Mouse (Mus musculus) neural tube, embryonic 15.5 days (tissue): ENCODE data around the gene Pitpnc1. TPM values are rescaled to one million over a fixed set of nuclear protein-coding genes. Genes with fewer than 3 reads are reported as not detected.
A peak's percentile ranks its signal among the peaks of the same experiment; 100 is the strongest.

ENCODE experiments used
- ATAC-seq: fragments of 200-750 bp; cut with Nextera tagmentation; 2 replicates; pipeline ENCODE4 v1.8.0; 2017; ENCODE audit warnings: mild to moderate bottlenecking, moderate TSS enrichment, moderate library complexity; ENCODE audit not compliant: low FRiP score
- H3K27ac ChIP-seq: fragments of 300-500 bp; sonication (generic); replicated peaks from 2 replicates; pipeline ENCODE4 v1.5.1; 2015; ENCODE audit warnings: mild to moderate bottlenecking, inconsistent platforms
- H3K27me3 ChIP-seq: fragments of 300-500 bp; sonication (generic); replicated peaks from 2 replicates; pipeline ENCODE4 v1.6.1; 2015; ENCODE audit warnings: inconsistent platforms
- H3K36me3 ChIP-seq: fragments of 300-500 bp; sonication (generic); 2 replicates; pipeline ENCODE4 v1.6.1; 2015; ENCODE audit warnings: inconsistent platforms
- H3K4me1 ChIP-seq: fragments of 300-500 bp; sonication (generic); 2 replicates; pipeline ENCODE4 v1.6.1; 2015; ENCODE audit warnings: inconsistent platforms
- H3K4me2 ChIP-seq: fragments of 300-500 bp; sonication (generic); 2 replicates; pipeline ENCODE4 v1.6.1; 2015; ENCODE audit warnings: inconsistent platforms, mild to moderate bottlenecking, moderate library complexity
- H3K4me3 ChIP-seq: fragments of 300-500 bp; sonication (generic); replicated peaks from 2 replicates; pipeline ENCODE4 v1.5.1; 2015; ENCODE audit warnings: mild to moderate bottlenecking, inconsistent platforms
- H3K9ac ChIP-seq: fragments of 300-500 bp; sonication (generic); replicated peaks from 2 replicates; pipeline ENCODE4 v1.6.1; 2015; ENCODE audit warnings: mild to moderate bottlenecking, inconsistent platforms
- H3K9me3 ChIP-seq: fragments of 300-500 bp; sonication (generic); replicated peaks from 2 replicates; pipeline ENCODE4 v1.6.1; 2016; ENCODE audit warnings: inconsistent platforms
- WGBS: fragments of 180-500 bp; shearing (Covaris S2); methylation state at CpG from one replicate; pipeline ENCODE4 v1.1.7; 2015; ENCODE audit warnings: mixed read lengths; 5-methylcytosine and 5-hydroxymethylcytosine counted together
- polyA plus RNA-seq: library from polyadenylated mRNA; unstranded; fragments of >200 nt; fragmentation: Nextera tagmentation; extraction: Ambion mirVana; gene quantifications from 2 replicates; pipeline ENCODE4 v1.2.1, GENCODE M21; 2015

The Pitpnc1 gene
- polyA plus RNA-seq, 1 experiment from 2014 or later = 45.0 TPM

- Histone ChIP-seq H3K4me1 (peaks cover 22% of the 10 kb centered on the region), H3K9me3 (no peaks in the 10 kb centered on the region), H3K4me2 (no peak overlapping the region), H3K36me3 (no peaks in the 10 kb centered on the region), H3K27ac (no peak overlapping the region), H3K27me3 (no peaks in the 10 kb centered on the region), H3K9ac (no peak overlapping the region), H3K4me3 (no peak overlapping the region)
- ATAC-seq = no peak
- 92% methylated on average over 6 of the region's 6 CpGs for WGBS
These were observed 93.2 kb downstream of the Pitpnc1 start for GRCm38 (mm10) chr11:107377326-107377725.

GRCm38 (mm10) chr11:107376272-107376671 is 94.2 kb downstream of the Pitpnc1 start:
- no peak for ATAC-seq
- H3K4me1 ChIP-seq = peaks cover 22% of the 10 kb centered on the region
- no peak overlapping the region for H3K4me3 ChIP-seq
- H3K36me3 ChIP-seq = no peaks in the 10 kb centered on the region
- no peaks in the 10 kb centered on the region for H3K27me3 ChIP-seq
- 35% methylated on average over 12 of the region's 12 CpGs for WGBS
- H3K4me2 ChIP-seq = no peak overlapping the region; the same call in 1 of the 2 replicates
- peak overlapping the region; percentile 54 for H3K27ac ChIP-seq
- no peaks in the 10 kb centered on the region for H3K9me3 ChIP-seq
- no peak overlapping the region for H3K9ac ChIP-seq

- H3K4me3 ChIP-seq = no peak overlapping the region
- no peak overlapping the region for H3K9ac ChIP-seq
- H3K36me3 ChIP-seq = no peaks in the 10 kb centered on the region
- 85% methylated on average over 11 of the region's 11 CpGs for whole genome bisulfite sequencing
- peaks cover 27% of the 10 kb centered on the region for H3K4me1 ChIP-seq
- no peaks in the 10 kb centered on the region for H3K27me3 ChIP-seq
- no peak for ATAC-seq
- no peaks in the 10 kb centered on the region for H3K9me3 ChIP-seq
- peak overlapping the region; percentile 54 for H3K27ac ChIP-seq
- no peak overlapping the region for H3K4me2 ChIP-seq
These were observed 94.7 kb downstream of the Pitpnc1 start for GRCm38 (mm10) chr11:107375816-107376215.

GRCm38 (mm10) chr11:107373569-107373968 is 96.9 kb downstream of the Pitpnc1 start:
- no peak for ATAC-seq
- no peak overlapping the region for H3K4me2 ChIP-seq
- peaks cover 31% of the 10 kb centered on the region for H3K4me1 ChIP-seq
- 94% methylated on average over 6 of the region's 6 CpGs for WGBS
- no peaks in the 10 kb centered on the region for H3K27me3 ChIP-seq
- H3K4me3 ChIP-seq = no peak overlapping the region
- no peaks in the 10 kb centered on the region for H3K9me3 ChIP-seq
- no peak overlapping the region for H3K9ac ChIP-seq
- no peak overlapping the region for H3K27ac ChIP-seq
- H3K36me3 ChIP-seq = no peaks in the 10 kb centered on the region

GRCm38 (mm10) chr11:107373154-107373553 is 97.3 kb downstream of the Pitpnc1 start:
- Histone ChIP-seq H3K27me3 (no peaks in the 10 kb centered on the region), H3K4me1 (peaks cover 31% of the 10 kb centered on the region), H3K36me3 (no peaks in the 10 kb centered on the region), H3K4me3 (no peak overlapping the region), H3K27ac (peak overlapping the region; percentile 48), H3K9ac (no peak overlapping the region), H3K9me3 (no peaks in the 10 kb centered on the region), H3K4me2 (no peak overlapping the region)
- no peak for ATAC-seq
- WGBS = 92% methylated on average over 4 of the region's 4 CpGs

GRCm38 (mm10) chr11:107372688-107373087 is 97.8 kb downstream of the Pitpnc1 start:
- peak overlapping the region; percentile 48 for H3K27ac ChIP-seq
- no peak overlapping the region for H3K4me2 ChIP-seq
- H3K36me3 ChIP-seq = no peaks in the 10 kb centered on the region
- no peaks in the 10 kb centered on the region for H3K9me3 ChIP-seq
- H3K9ac ChIP-seq = no peak overlapping the region
- H3K4me1 ChIP-seq = peaks cover 31% of the 10 kb centered on the region
- no peak for ATAC-seq
- H3K4me3 ChIP-seq = no peak overlapping the region
- no peaks in the 10 kb centered on the region for H3K27me3 ChIP-seq
- 33% methylated on average over 7 of the region's 7 CpGs for WGBS

- H3K9me3 ChIP-seq = no peaks in the 10 kb centered on the region
- H3K27ac ChIP-seq = no peak overlapping the region
- no peak overlapping the region for H3K4me2 ChIP-seq
- H3K36me3 ChIP-seq = no peaks in the 10 kb centered on the region
- H3K9ac ChIP-seq = no peak overlapping the region
- no peak for ATAC-seq
- H3K27me3 ChIP-seq = no peaks in the 10 kb centered on the region
- H3K4me3 ChIP-seq = no peak overlapping the region
- peaks cover 26% of the 10 kb centered on the region for H3K4me1 ChIP-seq
- WGBS = 96% methylated on average over 3 of the region's 3 CpGs
These were observed 100.0 kb downstream of the Pitpnc1 start for GRCm38 (mm10) chr11:107370476-107370875.

- Histone ChIP-seq H3K27me3 (no peaks in the 10 kb centered on the region), H3K27ac (no peak overlapping the region), H3K9ac (no peak overlapping the region), H3K9me3 (no peaks in the 10 kb centered on the region), H3K36me3 (no peaks in the 10 kb centered on the region), H3K4me3 (no peak overlapping the region), H3K4me1 (peaks cover 31% of the 10 kb centered on the region), H3K4me2 (no peak overlapping the region)
- ATAC-seq = no peak
- 95% methylated on average over 6 of the region's 6 CpGs for WGBS
These were observed 100.8 kb downstream of the Pitpnc1 start for GRCm38 (mm10) chr11:107369661-107370060.

GRCm38 (mm10) chr11:107365938-107366712 is 104.4 kb downstream of the Pitpnc1 start:
- 74% methylated on average over 13 of the region's 13 CpGs for WGBS
- Histone ChIP-seq H3K36me3 (no peaks in the 10 kb centered on the region), H3K4me2 (no peak overlapping the region), H3K9me3 (no peaks in the 10 kb centered on the region), H3K27ac (no peak overlapping the region), H3K27me3 (no peaks in the 10 kb centered on the region), H3K4me1 (peaks cover 27% of the 10 kb centered on the region), H3K4me3 (no peak overlapping the region), H3K9ac (no peak overlapping the region)
- no peak for ATAC-seq

- 54% methylated on average over 5 of the region's 5 CpGs for WGBS
- Histone ChIP-seq H3K4me2 (no peak overlapping the region), H3K9ac (no peak overlapping the region), H3K27me3 (no peaks in the 10 kb centered on the region), H3K4me1 (peaks cover 18% of the 10 kb centered on the region), H3K9me3 (no peaks in the 10 kb centered on the region), H3K4me3 (no peak overlapping the region), H3K36me3 (no peaks in the 10 kb centered on the region), H3K27ac (0 out of 2 replicates have a peak overlapping the region, but pooled peaks have one; percentile 37)
- ATAC-seq = no peak
These were observed 111.8 kb downstream of the Pitpnc1 start for GRCm38 (mm10) chr11:107358695-107359094.

- no peaks in the 10 kb centered on the region for H3K36me3 ChIP-seq
- H3K27ac ChIP-seq = no peak overlapping the region
- H3K9me3 ChIP-seq = no peaks in the 10 kb centered on the region
- no peak for ATAC-seq
- peaks cover 18% of the 10 kb centered on the region for H3K4me1 ChIP-seq
- no peak overlapping the region for H3K4me2 ChIP-seq
- H3K4me3 ChIP-seq = no peak overlapping the region
- no peak overlapping the region for H3K9ac ChIP-seq
- 66% methylated on average over 7 of the region's 7 CpGs for WGBS
- no peaks in the 10 kb centered on the region for H3K27me3 ChIP-seq
These were observed 114.3 kb downstream of the Pitpnc1 start for GRCm38 (mm10) chr11:107356224-107356623.

- no peak overlapping the region for H3K4me3 ChIP-seq
- no peak overlapping the region for H3K27ac ChIP-seq
- H3K4me2 ChIP-seq = no peak overlapping the region
- no peak overlapping the region for H3K9ac ChIP-seq
- no peaks in the 10 kb centered on the region for H3K27me3 ChIP-seq
- ATAC-seq = no peak
- H3K9me3 ChIP-seq = no peaks in the 10 kb centered on the region
- 69% methylated on average over 3 of the region's 3 CpGs for WGBS
- H3K36me3 ChIP-seq = no peaks in the 10 kb centered on the region
- H3K4me1 ChIP-seq = peaks cover 18% of the 10 kb centered on the region
These were observed 115.0 kb downstream of the Pitpnc1 start for GRCm38 (mm10) chr11:107355526-107355925.
